Mouse (Mus musculus) liver, embryonic 15.5 days (tissue): ENCODE data around the gene Emilin1. TPM values are rescaled to one million over a fixed set of nuclear protein-coding genes. Genes with fewer than 3 reads are reported as not detected.
"Not testable (repeated sequence)": the region's sequence is repeated elsewhere in the genome, so short reads cannot be mapped to it uniquely, and the experiment has no call there.

Experiments
- ATAC-seq: fragments of 200-750 bp; cut with Nextera tagmentation; 2 replicates; pipeline ENCODE4 v1.8.0; 2017; ENCODE audit warnings: moderate number of reproducible peaks, mild to moderate bottlenecking, moderate library complexity; ENCODE audit not compliant: insufficient read depth
- H3K27ac ChIP-seq: fragments of 300-500 bp; sonication (generic); replicated peaks from 2 replicates; pipeline ENCODE4 v1.5.1; 2015; ENCODE audit warnings: mild to moderate bottlenecking, inconsistent platforms
- H3K27me3 ChIP-seq: fragments of 300-500 bp; sonication (generic); 2 replicates; pipeline ENCODE4 v1.6.1; 2015; ENCODE audit warnings: mild to moderate bottlenecking, inconsistent platforms
- H3K36me3 ChIP-seq: fragments of 300-500 bp; sonication (generic); replicated peaks from 2 replicates; pipeline ENCODE4 v1.6.1; 2015; ENCODE audit warnings: moderate library complexity, mild to moderate bottlenecking, inconsistent platforms
- H3K4me1 ChIP-seq: fragments of 300-500 bp; sonication (generic); replicated peaks from 2 replicates; pipeline ENCODE4 v1.6.1; 2015; ENCODE audit warnings: inconsistent platforms
- H3K4me2 ChIP-seq: fragments of 300-500 bp; sonication (generic); 2 replicates; pipeline ENCODE4 v1.6.1; 2015; ENCODE audit warnings: moderate library complexity, mild to moderate bottlenecking, inconsistent platforms
- H3K4me3 ChIP-seq: fragments of 300-500 bp; sonication (generic); replicated peaks from 2 replicates; pipeline ENCODE4 v1.5.1; 2015; ENCODE audit warnings: mild to moderate bottlenecking, inconsistent platforms
- H3K9ac ChIP-seq: fragments of 300-500 bp; sonication (generic); 2 replicates; pipeline ENCODE4 v1.6.1; 2015; ENCODE audit warnings: moderate library complexity, mild to moderate bottlenecking, inconsistent platforms
- H3K9me3 ChIP-seq: fragments of 300-500 bp; sonication (generic); replicated peaks from 2 replicates; pipeline ENCODE4 v1.6.1; 2016; ENCODE audit warnings: inconsistent platforms
- WGBS: fragments of 180-500 bp; shearing (Covaris S2); methylation state at CpG from one replicate; pipeline ENCODE4 v1.1.7; 2015; ENCODE audit warnings: mixed read lengths; ENCODE audit not compliant: insufficient replicate concordance; 5-methylcytosine and 5-hydroxymethylcytosine counted together
- polyA plus RNA-seq: library from polyadenylated mRNA; unstranded; fragments of >200 nt; fragmentation: Nextera tagmentation; extraction: Ambion mirVana; gene quantifications from 2 replicates; pipeline ENCODE4 v1.2.1, GENCODE M21; 2015

Emilin1 gene
- polyA plus RNA-seq, 1 experiment from 2014 or later: 37.6 TPM

- 63% methylated on average over 5 of the region's 5 CpGs for WGBS
- Histone ChIP-seq H3K4me1 (no peaks in the 10 kb centered on the region), H3K36me3 (peaks cover 34% of the 10 kb centered on the region), H3K4me2 (no peak overlapping the region), H3K27me3 (no peaks in the 10 kb centered on the region), H3K9ac (no peak overlapping the region), H3K4me3 (no peak overlapping the region), H3K27ac (no peak overlapping the region), H3K9me3 (no peaks in the 10 kb centered on the region)
- no peak for ATAC-seq
Observed at GRCm38 (mm10) chr5:30879347-30879943, 33.8 kb upstream of the Emilin1 start.

- H3K4me2 ChIP-seq, H3K27ac ChIP-seq, H3K9me3 ChIP-seq, ATAC-seq, H3K27me3 ChIP-seq, H3K4me3 ChIP-seq, H3K9ac ChIP-seq: not testable (repeated sequence)
- WGBS: 74% methylated on average over 4 of the region's 4 CpGs
- H3K4me1 ChIP-seq: peaks cover 10% of the 10 kb centered on the region
- H3K36me3 ChIP-seq: peaks cover 10% of the 10 kb centered on the region
Observed at GRCm38 (mm10) chr5:30881839-30882238, 31.4 kb upstream of the Emilin1 start.

- no peaks in the 10 kb centered on the region for H3K27me3 ChIP-seq
- H3K4me3 ChIP-seq: no peak overlapping the region
- ATAC-seq: no peak
- H3K9me3 ChIP-seq: no peaks in the 10 kb centered on the region
- H3K27ac ChIP-seq: no peak overlapping the region
- H3K36me3 ChIP-seq: no peaks in the 10 kb centered on the region
- H3K4me2 ChIP-seq: peak overlapping the region; percentile 83; the same call in 1 of the 2 replicates
- peaks cover 50% of the 10 kb centered on the region for H3K4me1 ChIP-seq
- 55% methylated on average over 4 of the region's 4 CpGs for WGBS
- H3K9ac ChIP-seq: no peak overlapping the region
Observed at GRCm38 (mm10) chr5:30886209-30886608, 27.0 kb upstream of the Emilin1 start.

- Histone ChIP-seq H3K27me3 (no peaks in the 10 kb centered on the region), H3K27ac (peak overlapping the region; percentile 93), H3K4me1 (peaks cover 50% of the 10 kb centered on the region), H3K9ac (peak overlapping the region; percentile 77), H3K36me3 (peaks cover 3% of the 10 kb centered on the region), H3K4me3 (peak overlapping the region; percentile 84), H3K9me3 (no peaks in the 10 kb centered on the region), H3K4me2 (peak overlapping the region; percentile 83)
- no peak for ATAC-seq
- WGBS: 43% methylated on average over 5 of the region's 5 CpGs
Observed at GRCm38 (mm10) chr5:30886731-30887130, 26.5 kb upstream of the Emilin1 start.

GRCm38 (mm10) chr5:30887331-30887761, 25.9 kb upstream of the Emilin1 start:
- ATAC-seq: peak; percentile 62

GRCm38 (mm10) chr5:30887858-30888336, 25.3 kb upstream of the Emilin1 start:
- H3K4me3 ChIP-seq: peak overlapping the region; percentile 84
- peak overlapping the region; percentile 77 for H3K9ac ChIP-seq
- peak overlapping the region; percentile 93 for H3K27ac ChIP-seq
- peak overlapping the region; percentile 83 for H3K4me2 ChIP-seq
- no peaks in the 10 kb centered on the region for H3K27me3 ChIP-seq
- peaks cover 50% of the 10 kb centered on the region for H3K4me1 ChIP-seq
- peak; percentile 84 for ATAC-seq
- H3K9me3 ChIP-seq: no peaks in the 10 kb centered on the region
- WGBS: under 1% methylated on average over 28 of the region's 28 CpGs
- peaks cover 15% of the 10 kb centered on the region for H3K36me3 ChIP-seq

More at GRCm38 (mm10) chr5:30887331-30887761, 25.9 kb upstream of the Emilin1 start:
- H3K36me3 ChIP-seq: peaks cover 9% of the 10 kb centered on the region
- peak overlapping the region; percentile 84 for H3K4me3 ChIP-seq
- peak overlapping the region; percentile 93 for H3K27ac ChIP-seq
- no peaks in the 10 kb centered on the region for H3K27me3 ChIP-seq
- H3K4me1 ChIP-seq: peaks cover 50% of the 10 kb centered on the region
- H3K9me3 ChIP-seq: no peaks in the 10 kb centered on the region
- H3K9ac ChIP-seq: peak overlapping the region; percentile 77
- H3K4me2 ChIP-seq: peak overlapping the region; percentile 83
- WGBS: 0% methylated on average over 19 of the region's 19 CpGs

- Histone ChIP-seq H3K9me3 (no peaks in the 10 kb centered on the region), H3K27me3 (no peaks in the 10 kb centered on the region), H3K27ac (peak within 1 kb of the TSS; percentile 93), H3K9ac (peak within 1 kb of the TSS; percentile 77), H3K36me3 (peaks cover 21% of the 10 kb centered on the region), H3K4me1 (peaks cover 50% of the 10 kb centered on the region), H3K4me2 (peak within 1 kb of the TSS; percentile 83), H3K4me3 (peak within 1 kb of the TSS; percentile 84)
- peak; percentile 86 for ATAC-seq
- WGBS: under 1% methylated on average over 42 of the region's 42 CpGs
Observed at GRCm38 (mm10) chr5:30888337-30889087, 24.7 kb upstream of the Emilin1 start, which contains the start of gene Agbl5. Gene Agbl5 (plus strand): TSS chr5:30888694.

- no peaks in the 10 kb centered on the region for H3K27me3 ChIP-seq
- ATAC-seq: peak; percentile 11
- H3K4me1 ChIP-seq: peaks cover 50% of the 10 kb centered on the region
- H3K4me2 ChIP-seq: peak overlapping the region; percentile 83
- H3K9me3 ChIP-seq: no peaks in the 10 kb centered on the region
- peaks cover 28% of the 10 kb centered on the region for H3K36me3 ChIP-seq
- WGBS: under 1% methylated on average over 40 of the region's 42 CpGs
- peak overlapping the region; percentile 93 for H3K27ac ChIP-seq
- peak overlapping the region; percentile 75 for H3K9ac ChIP-seq
- peak overlapping the region; percentile 84 for H3K4me3 ChIP-seq
Observed at GRCm38 (mm10) chr5:30889088-30889754, 24.0 kb upstream of the Emilin1 start.

- Histone ChIP-seq H3K4me3 (peak overlapping the region; percentile 84), H3K9ac (no peak overlapping the region), H3K4me2 (peak overlapping the region; percentile 83), H3K27me3 (no peaks in the 10 kb centered on the region), H3K9me3 (no peaks in the 10 kb centered on the region), H3K4me1 (peaks cover 46% of the 10 kb centered on the region), H3K27ac (peak overlapping the region; percentile 93), H3K36me3 (peaks cover 39% of the 10 kb centered on the region)
- no peak for ATAC-seq
- WGBS: 75% methylated on average over 7 of the region's 7 CpGs
Observed at GRCm38 (mm10) chr5:30890375-30890774, 22.8 kb upstream of the Emilin1 start.

- Histone ChIP-seq H3K4me1 (peaks cover 39% of the 10 kb centered on the region), H3K4me3 (no peak overlapping the region), H3K4me2 (no peak overlapping the region), H3K9me3 (no peaks in the 10 kb centered on the region), H3K27ac (no peak overlapping the region), H3K36me3 (peaks cover 76% of the 10 kb centered on the region), H3K27me3 (no peaks in the 10 kb centered on the region), H3K9ac (no peak overlapping the region)
- WGBS: 82% methylated on average over 5 of the region's 5 CpGs
- ATAC-seq: no peak
Observed at GRCm38 (mm10) chr5:30901860-30902259, 11.3 kb upstream of the Emilin1 start.
